Mouse (Mus musculus): Measurements from ENCODE around the gene Ly6g5c. TPM values are rescaled to one million over a fixed set of nuclear protein-coding genes. Genes with fewer than 3 reads are reported as not detected.

The Ly6g5c gene
- total RNA-seq, 2 experiments from 2014 or later = not detected

GRCm38 (mm10) chr17:35068213-35068914 lies 39.7 kb upstream of the Ly6g5c start:
- DNase-seq (ENCODE audit: extremely low spot score in 1 of 2, low spot score in 2 of 2) = no peak
- intact Hi-C loops (cut with DNase I) = no loop called here
- Histone ChIP-seq H3K27ac (no peak overlapping the region), H3K4me3 (no peak overlapping the region)
- no peak for TF ChIP-seq CTCF (IDR thresholded peaks at IDR 0.05)

GRCm38 (mm10) chr17:35070556-35071229 lies 37.4 kb upstream of the Ly6g5c start:
- TF ChIP-seq CTCF (IDR thresholded peaks at IDR 0.05) = no peak; the same call in 1 of the 2 replicates
- no peak overlapping the region for H3K4me3 ChIP-seq
- no peak for DNase-seq (ENCODE audit: extremely low spot score in 1 of 2, low spot score in 2 of 2)
- H3K27ac ChIP-seq = no peak overlapping the region
- intact Hi-C loops (cut with DNase I) = no loop called here

- H3K4me3 ChIP-seq = no peak overlapping the region
- TF ChIP-seq CTCF (IDR thresholded peaks at IDR 0.05) = no peak
- intact Hi-C loops (cut with DNase I) = no loop called here
- no peak overlapping the region for H3K27ac ChIP-seq
- no peak for DNase-seq (ENCODE audit: extremely low spot score in 1 of 2, low spot score in 2 of 2)
These were observed 36.6 kb upstream of the Ly6g5c start for GRCm38 (mm10) chr17:35071454-35071853.

- no peak for DNase-seq (ENCODE audit: extremely low spot score in 1 of 2, low spot score in 2 of 2)
- intact Hi-C loops (cut with DNase I) = no loop called here
- H3K27ac ChIP-seq = no peak overlapping the region
- TF ChIP-seq CTCF (IDR thresholded peaks at IDR 0.05) = no peak
- no peak overlapping the region for H3K4me3 ChIP-seq
These were observed 34.0 kb upstream of the Ly6g5c start for GRCm38 (mm10) chr17:35074097-35074496.

GRCm38 (mm10) chr17:35076507-35077176 lies 31.4 kb upstream of the Ly6g5c start, which contains the start of gene Ly6g6e:
Ly6g6e (plus strand) TSS chr17:35076902.
- intact Hi-C loops (cut with DNase I) = no loop called here
- TF ChIP-seq CTCF (IDR thresholded peaks at IDR 0.05) = no peak
- no peak for DNase-seq (ENCODE audit: extremely low spot score in 1 of 2, low spot score in 2 of 2)
- peak within 1 kb of the TSS; percentile 11; the same call in 1 of the 2 replicates for H3K27ac ChIP-seq
- H3K4me3 ChIP-seq = peak within 1 kb of the TSS; percentile 22

GRCm38 (mm10) chr17:35077285-35077684 lies 30.8 kb upstream of the Ly6g5c start:
- Histone ChIP-seq H3K4me3 (peak overlapping the region; percentile 22), H3K27ac (no peak overlapping the region; the same call in 1 of the 2 replicates)
- no peak for DNase-seq (ENCODE audit: extremely low spot score in 1 of 2, low spot score in 2 of 2)
- intact Hi-C loops (cut with DNase I) = no loop called here
- no peak for TF ChIP-seq CTCF (IDR thresholded peaks at IDR 0.05)

GRCm38 (mm10) chr17:35077786-35078233 lies 30.3 kb upstream of the Ly6g5c start, which contains the start of gene Ly6g6d:
Ly6g6d (minus strand) TSS chr17:35078065.
- H3K27ac ChIP-seq = peak within 1 kb of the TSS; percentile 11; the same call in 1 of the 2 replicates
- peak; percentile 45 for TF ChIP-seq CTCF (IDR thresholded peaks at IDR 0.05)
- H3K4me3 ChIP-seq = peak within 1 kb of the TSS; percentile 22
- intact Hi-C loops (cut with DNase I) = no loop called here
- DNase-seq (ENCODE audit: extremely low spot score in 1 of 2, low spot score in 2 of 2) = no peak

GRCm38 (mm10) chr17:35079778-35080177 lies 28.3 kb upstream of the Ly6g5c start:
- intact Hi-C loops (cut with DNase I) = no loop called here
- DNase-seq (ENCODE audit: extremely low spot score in 1 of 2, low spot score in 2 of 2) = no peak
- no peak overlapping the region for H3K27ac ChIP-seq
- no peak overlapping the region for H3K4me3 ChIP-seq
- no peak for TF ChIP-seq CTCF (IDR thresholded peaks at IDR 0.05)

GRCm38 (mm10) chr17:35080248-35080647 lies 27.8 kb upstream of the Ly6g5c start:
- H3K27ac ChIP-seq = no peak overlapping the region
- DNase-seq (ENCODE audit: extremely low spot score in 1 of 2, low spot score in 2 of 2) = no peak
- TF ChIP-seq CTCF (IDR thresholded peaks at IDR 0.05) = no peak
- intact Hi-C loops (cut with DNase I) = no loop called here
- no peak overlapping the region for H3K4me3 ChIP-seq

- Histone ChIP-seq H3K4me3 (no peak overlapping the region), H3K27ac (0 out of 2 replicates have a peak overlapping the region, but pooled peaks have one; percentile 19)
- DNase-seq (ENCODE audit: extremely low spot score in 1 of 2, low spot score in 2 of 2) = no peak
- intact Hi-C loops (cut with DNase I) = no loop called here
- no peak for TF ChIP-seq CTCF (IDR thresholded peaks at IDR 0.05)
These were observed 27.4 kb upstream of the Ly6g5c start for GRCm38 (mm10) chr17:35080710-35081109.

GRCm38 (mm10) chr17:35082841-35083576 lies 25.1 kb upstream of the Ly6g5c start:
- no peak for TF ChIP-seq CTCF (IDR thresholded peaks at IDR 0.05)
- intact Hi-C loops (cut with DNase I) = no loop called here
- H3K4me3 ChIP-seq = no peak overlapping the region
- DNase-seq (ENCODE audit: extremely low spot score in 1 of 2, low spot score in 2 of 2) = no peak
- H3K27ac ChIP-seq = no peak overlapping the region

Measured in left cerebral cortex, adult 2 months (tissue).